12 mouse cellular contexts compared by ENCODE assay signal in genomic region chr4:40544056-40544455, GRCm38 (mm10).
DNase-seq lines count a peak whose midpoint lies in the region; ATAC-seq and TF ChIP-seq lines count a peak whose summit lies in the region.
"Had no signal": no experiment of that assay in that cellular context is flagged by ENCODE, and none has a peak within 500 bp of the region (broad histone marks: within the 10 kb centered on the region; RNA-seq: fewer than 3 reads in every experiment).

No protein-coding gene starts in this region.

- no peaks in the 10 kb centered on the region for H3K4me1 ChIP-seq in forebrain, embryonic 14.5 days (ENCODE audit: control insufficient read depth, insufficient read depth, low read length)
- no peaks in the 10 kb centered on the region for H3K4me1 ChIP-seq in forebrain, embryonic 15.5 days
- no peaks in the 10 kb centered on the region; the same call in 1 of the 2 replicates for H3K4me1 ChIP-seq in stomach, embryonic 14.5 days (ENCODE audit: control insufficient read depth, insufficient read depth, low read length)
- no peaks in the 10 kb centered on the region for H3K4me1 ChIP-seq in stomach, postnatal 0 days (replicated peaks; ENCODE audit: control insufficient read depth, insufficient read depth)
- no peaks in the 10 kb centered on the region for H3K4me1 ChIP-seq in liver, embryonic 11.5 days (replicated peaks; ENCODE audit: control insufficient read depth, insufficient read depth, low read length)
- H3K4me1 ChIP-seq: embryonic facial prominence, embryonic 15.5 days; megakaryocyte, embryonic 14.5 days had no signal

- no peak overlapping the region for H3K4me2 ChIP-seq in forebrain, embryonic 14.5 days (ENCODE audit: low read length)
- no peak overlapping the region for H3K4me2 ChIP-seq in forebrain, embryonic 15.5 days (replicated peaks)
- no peak overlapping the region for H3K4me2 ChIP-seq in stomach, embryonic 14.5 days (replicated peaks; ENCODE audit: low read depth, low read length)
- H3K4me2 ChIP-seq in stomach, postnatal 0 days (replicated peaks; ENCODE audit: low read depth) = no peak overlapping the region
- no peak overlapping the region for H3K4me2 ChIP-seq in liver, embryonic 11.5 days
- H3K4me2 ChIP-seq: embryonic facial prominence, embryonic 15.5 days had no signal

- H3K9me3 ChIP-seq in forebrain, embryonic 14.5 days (replicated peaks; ENCODE audit: control insufficient read depth, low read length) = no peaks in the 10 kb centered on the region
- no peaks in the 10 kb centered on the region for H3K9me3 ChIP-seq in forebrain, embryonic 15.5 days
- no peaks in the 10 kb centered on the region for H3K9me3 ChIP-seq in stomach, embryonic 14.5 days (ENCODE audit: control insufficient read depth, low read depth, low read length)
- H3K9me3 ChIP-seq in stomach, postnatal 0 days (ENCODE audit: control insufficient read depth, low read length) = no peaks in the 10 kb centered on the region
- H3K9me3 ChIP-seq in liver, embryonic 11.5 days (ENCODE audit: control insufficient read depth, low read length) = peaks cover 2% of the 10 kb centered on the region; the same call in 1 of the 2 replicates
- H3K9me3 ChIP-seq: embryonic facial prominence, embryonic 15.5 days had no signal

- TF ChIP-seq EP300 in stomach, postnatal 0 days (optimal IDR thresholded peaks at IDR 0.05) = no peak

- peak; percentile 13 for DNase-seq in forebrain, embryonic 14.5 days (ENCODE audit: low spot score)
- no peak for DNase-seq in left cerebral cortex, adult 2 months (ENCODE audit: extremely low spot score in 1 of 2, low spot score in 2 of 2)
- DNase-seq in left cerebral cortex, adult 9 months (ENCODE audit: low spot score in 2 of 2) = no peak
- DNase-seq in stomach, postnatal 0 days (ENCODE audit: low spot score) = no peak
- DNase-seq in liver, embryonic 11.5 days (ENCODE audit: low spot score) = no peak
- no peak for DNase-seq in spleen, adult 18-20 months
- DNase-seq: cerebellum, adult 18-20 months; kidney, adult 2 months had no signal

- WGBS in forebrain, embryonic 14.5 days = 76% methylated on average over 4 of the region's 4 CpGs
- WGBS in forebrain, embryonic 15.5 days = 80% methylated on average over 4 of the region's 4 CpGs
- WGBS in stomach, embryonic 14.5 days = 23% methylated on average over 4 of the region's 4 CpGs
- WGBS in stomach, postnatal 0 days = 22% methylated on average over 4 of the region's 4 CpGs
- WGBS in liver, embryonic 11.5 days = 55% methylated on average over 4 of the region's 4 CpGs

- H3K36me3 ChIP-seq in forebrain, embryonic 14.5 days (ENCODE audit: control insufficient read depth, insufficient read depth, low read length) = no peaks in the 10 kb centered on the region
- H3K36me3 ChIP-seq in forebrain, embryonic 15.5 days = no peaks in the 10 kb centered on the region
- H3K36me3 ChIP-seq in stomach, embryonic 14.5 days (ENCODE audit: control insufficient read depth, insufficient read depth, low read length) = no peaks in the 10 kb centered on the region
- H3K36me3 ChIP-seq in stomach, postnatal 0 days (ENCODE audit: control insufficient read depth, insufficient read depth, low read length) = no peaks in the 10 kb centered on the region
- H3K36me3 ChIP-seq in liver, embryonic 11.5 days (ENCODE audit: control insufficient read depth, insufficient read depth, low read length) = no peaks in the 10 kb centered on the region
- H3K36me3 ChIP-seq: embryonic facial prominence, embryonic 15.5 days had no signal

- no peak for ATAC-seq in forebrain, embryonic 14.5 days
- ATAC-seq in forebrain, embryonic 15.5 days (replicated peaks) = no peak; the same call in 1 of the 2 replicates
- peak; percentile 49; the same call in 1 of the 2 replicates for ATAC-seq in stomach, embryonic 14.5 days (ENCODE audit: insufficient number of reproducible peaks, insufficient read depth, low FRiP score, low read depth)
- no peak for ATAC-seq in stomach, postnatal 0 days (ENCODE audit: low FRiP score, low TSS enrichment)
- ATAC-seq in liver, embryonic 11.5 days (replicated peaks; ENCODE audit: low FRiP score) = no peak

- no peak overlapping the region for H3K4me3 ChIP-seq in forebrain, embryonic 14.5 days (ENCODE audit: low read depth, low read length)
- H3K4me3 ChIP-seq in forebrain, embryonic 15.5 days = no peak overlapping the region
- no peak overlapping the region for H3K4me3 ChIP-seq in left cerebral cortex, adult 2 months
- H3K4me3 ChIP-seq in stomach, embryonic 14.5 days (ENCODE audit: low read depth, low read length) = no peak overlapping the region
- no peak overlapping the region for H3K4me3 ChIP-seq in stomach, postnatal 0 days (ENCODE audit: low read depth, low read length)
- no peak overlapping the region for H3K4me3 ChIP-seq in liver, embryonic 11.5 days (ENCODE audit: low read depth, low read length)
- H3K4me3 ChIP-seq: embryonic facial prominence, embryonic 15.5 days; megakaryocyte, embryonic 14.5 days had no signal

- H3K9ac ChIP-seq in forebrain, embryonic 14.5 days (ENCODE audit: low read length) = no peak overlapping the region
- no peak overlapping the region for H3K9ac ChIP-seq in forebrain, embryonic 15.5 days (replicated peaks)
- no peak overlapping the region for H3K9ac ChIP-seq in stomach, embryonic 14.5 days (replicated peaks; ENCODE audit: low read depth, low read length)
- no peak overlapping the region for H3K9ac ChIP-seq in stomach, postnatal 0 days (ENCODE audit: low read length)
- H3K9ac ChIP-seq in liver, embryonic 11.5 days (ENCODE audit: low read depth, low read length) = no peak overlapping the region
- H3K9ac ChIP-seq: embryonic facial prominence, embryonic 15.5 days had no signal

- H3K27me3 ChIP-seq in forebrain, embryonic 14.5 days (replicated peaks; ENCODE audit: control insufficient read depth, insufficient read depth, low read length) = no peaks in the 10 kb centered on the region
- H3K27me3 ChIP-seq in forebrain, embryonic 15.5 days = no peaks in the 10 kb centered on the region
- no peaks in the 10 kb centered on the region for H3K27me3 ChIP-seq in stomach, embryonic 14.5 days (ENCODE audit: control insufficient read depth, insufficient read depth, low read length)
- no peaks in the 10 kb centered on the region for H3K27me3 ChIP-seq in stomach, postnatal 0 days (ENCODE audit: control insufficient read depth, insufficient read depth, low read length)
- H3K27me3 ChIP-seq in liver, embryonic 11.5 days (replicated peaks; ENCODE audit: control insufficient read depth, insufficient read depth, low read length) = no peaks in the 10 kb centered on the region
- H3K27me3 ChIP-seq: embryonic facial prominence, embryonic 15.5 days; megakaryocyte, embryonic 14.5 days had no signal

- no peak for TF ChIP-seq CTCF in left cerebral cortex, adult 2 months (IDR thresholded peaks at IDR 0.05)
- no peak for TF ChIP-seq CTCF in stomach, postnatal 0 days (IDR thresholded peaks at IDR 0.05; ENCODE audit: low read depth)

- no peak overlapping the region for H3K27ac ChIP-seq in forebrain, embryonic 14.5 days (ENCODE audit: low read depth, low read length)
- H3K27ac ChIP-seq in forebrain, embryonic 15.5 days (replicated peaks) = no peak overlapping the region
- H3K27ac ChIP-seq in left cerebral cortex, adult 2 months = peak overlapping the region; percentile 37; the same call in 1 of the 2 replicates
- no peak overlapping the region for H3K27ac ChIP-seq in stomach, embryonic 14.5 days (ENCODE audit: low read length)
- no peak overlapping the region for H3K27ac ChIP-seq in stomach, postnatal 0 days (replicated peaks)
- H3K27ac ChIP-seq in liver, embryonic 11.5 days (ENCODE audit: low read depth, low read length) = no peak overlapping the region
- H3K27ac ChIP-seq: embryonic facial prominence, embryonic 15.5 days had no signal

- intact Hi-C loops in left cerebral cortex, adult 2 months (cut with DNase I) = loop anchor here (2.0 kb wide), 1 partner anchor 47 kb away; no protein-coding TSS in a partner anchor
